8 mouse cellular contexts compared by ENCODE assay signal in the genomic region with DNA sequence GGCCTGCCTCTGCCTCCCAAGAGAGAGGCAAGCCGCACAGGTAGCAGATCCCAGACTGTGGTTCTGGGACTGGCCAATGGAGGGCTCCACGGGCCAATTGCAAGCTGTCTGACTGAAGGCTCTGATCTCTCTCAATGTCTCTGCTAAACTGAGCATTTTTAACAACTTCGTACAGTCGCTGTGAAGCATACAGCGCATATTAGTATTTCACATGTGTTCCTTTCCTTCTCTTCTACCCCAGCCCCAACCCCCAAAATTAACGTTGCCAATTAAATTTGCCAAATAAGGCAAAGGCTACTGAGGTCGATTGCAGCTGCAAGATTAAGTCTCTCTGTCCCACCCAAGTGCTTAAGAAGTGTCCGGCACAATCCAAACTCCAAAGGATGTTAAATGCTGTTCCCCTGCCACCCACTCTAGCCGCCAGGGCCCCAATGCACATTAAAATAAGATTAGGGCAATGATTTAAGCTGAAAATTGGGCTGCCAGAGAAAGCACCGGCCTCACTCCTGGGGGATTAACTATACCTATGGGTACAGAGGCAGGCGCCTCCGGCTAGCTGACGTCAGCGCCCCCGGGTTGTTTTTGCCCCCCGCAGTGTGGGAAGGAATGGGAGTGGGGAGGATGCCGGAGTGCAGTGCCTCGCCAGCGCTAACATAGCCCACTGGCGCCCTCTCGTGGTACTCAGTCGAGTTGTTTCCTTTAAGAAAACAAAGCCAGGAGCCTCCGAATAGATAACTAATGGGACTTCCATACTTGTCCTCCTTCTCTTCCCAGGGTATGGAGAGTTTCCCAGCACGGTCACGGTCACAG.
DNase-seq lines count a peak whose midpoint lies in the region; ATAC-seq lines count a peak whose summit lies in the region.

No protein-coding gene starts in this region.

- WGBS in hindbrain, embryonic 16.5 days, result 17% methylated on average over 25 of the region's 25 CpGs

- peak overlapping the region; percentile 64 for H3K4me2 ChIP-seq in hindbrain, embryonic 16.5 days (ENCODE audit: low read length)

- peaks cover 5% of the 10 kb centered on the region for H3K4me1 ChIP-seq in hindbrain, embryonic 16.5 days (ENCODE audit: control insufficient read depth, insufficient read depth, low read depth, low read length)

- peak overlapping the region; percentile 44 for H3K4me3 ChIP-seq in hindbrain, embryonic 16.5 days (ENCODE audit: low read length)

- H3K9ac ChIP-seq in hindbrain, embryonic 16.5 days (ENCODE audit: low read depth, low read length), result peak overlapping the region; percentile 63

- peak; percentile 88 for DNase-seq in NIH3T3 (ENCODE audit: low read depth)
- DNase-seq in cerebellum, postnatal 14 days, result peak; percentile 94 to 96
- peak; percentile 77 for DNase-seq in gastrocnemius, adult 18-20 months (ENCODE audit: low spot score)
- DNase-seq in left cerebral cortex, adult 11 months (ENCODE audit: low spot score), result peak; percentile 68
- DNase-seq in lung, postnatal 36 days, result peak; percentile 78
- peak; percentile 88 for DNase-seq in right cerebral cortex, adult 18-20 months
- DNase-seq in urinary bladder, postnatal 10 days (ENCODE audit: low spot score), result peak; percentile 42

- peak overlapping the region; percentile 71 for H3K27ac ChIP-seq in hindbrain, embryonic 16.5 days (ENCODE audit: low read depth, low read length)

- H3K27me3 ChIP-seq in hindbrain, embryonic 16.5 days (replicated peaks; ENCODE audit: control insufficient read depth, insufficient read depth, low read length), result no peaks in the 10 kb centered on the region

- H3K9me3 ChIP-seq in hindbrain, embryonic 16.5 days (ENCODE audit: control insufficient read depth, low read length), result no peaks in the 10 kb centered on the region

- no peaks in the 10 kb centered on the region for H3K36me3 ChIP-seq in hindbrain, embryonic 16.5 days (ENCODE audit: control insufficient read depth, insufficient read depth, low read length)

- ATAC-seq in hindbrain, embryonic 16.5 days, result peak; percentile 94

Comparison
In these comparisons a context has a peak if more than half of its experiments do, and no peak if none do; other contexts are left out.
1. Peak in every context shown above with its lines: DNase-seq, ATAC-seq, H3K4me3 ChIP-seq and H3K27ac ChIP-seq.
2. DNase-seq: peak in every context shown above with its lines; median percentile 95 in cerebellum, postnatal 14 days; 88 in NIH3T3; 88 in right cerebral cortex, adult 18-20 months; 78 in lung, postnatal 36 days; 77 in gastrocnemius, adult 18-20 months; 68 in left cerebral cortex, adult 11 months; 42 in urinary bladder, postnatal 10 days.